Mouse (Mus musculus) thymus, adult 2 months (tissue): ENCODE measurements at regions not wholly inside any gene's neighbourhood (a gene's known extent, or its start where the extent isn't known, plus 50 kb on each side); places are given as distances from the start of the nearest gene placed in this dataset.

ENCODE experiments used
- DNase-seq: peaks from one replicate; pipeline ENCODE4 v3.0.0; 2021
- H3K27ac ChIP-seq: fragments of 200-500 bp; 2 replicates; pipeline ENCODE4 v1.5.1; 2012; ENCODE audit warnings: low read length, control low read depth; ENCODE audit not compliant: control insufficient read depth, insufficient read depth
- H3K27me3 ChIP-seq: fragments of 200-500 bp; 2 replicates; pipeline ENCODE4 v1.6.1; 2012; ENCODE audit warnings: mild to moderate bottlenecking, low read length, moderate library complexity, mixed read lengths; ENCODE audit not compliant: control insufficient read depth, insufficient read depth
- H3K36me3 ChIP-seq: fragments of 200-500 bp; 2 replicates; pipeline ENCODE4 v1.6.1; 2012; ENCODE audit warnings: mild to moderate bottlenecking, low read length, moderate library complexity; ENCODE audit not compliant: control insufficient read depth, insufficient read depth
- H3K4me1 ChIP-seq: fragments of 200-500 bp; replicated peaks from 2 replicates; pipeline ENCODE4 v1.6.1; 2012; ENCODE audit warnings: low read length; ENCODE audit not compliant: control insufficient read depth, insufficient read depth
- H3K4me3 ChIP-seq: fragments of 200-500 bp; 2 replicates; pipeline ENCODE4 v1.5.1; 2012; ENCODE audit warnings: mild to moderate bottlenecking, low read length, control low read depth, moderate library complexity; ENCODE audit not compliant: control insufficient read depth, insufficient read depth
- CTCF ChIP-seq: fragments of 200-500 bp; IDR thresholded peaks from 2 replicates; pipeline ENCODE4 v1.5.1; 2012; ENCODE audit warnings: mild to moderate bottlenecking, control low read depth, low read length, moderate library complexity, borderline replicate concordance; ENCODE audit not compliant: control insufficient read depth, poor library complexity, insufficient read depth; ENCODE audit errors: extremely low read depth
- POLR2A ChIP-seq: fragments of 200-500 bp; IDR thresholded peaks from 2 replicates; pipeline ENCODE4 v1.6.1; 2012; ENCODE audit warnings: mild to moderate bottlenecking, low read length, control low read depth, moderate library complexity; ENCODE audit not compliant: control insufficient read depth, poor library complexity, insufficient read depth; ENCODE audit errors: extremely low read depth
- WGBS: fragments of 180-500 bp; shearing (Covaris S2); methylation state at CpG from one replicate; pipeline ENCODE4 v1.1.7; 2018; 5-methylcytosine and 5-hydroxymethylcytosine counted together

DNA sequence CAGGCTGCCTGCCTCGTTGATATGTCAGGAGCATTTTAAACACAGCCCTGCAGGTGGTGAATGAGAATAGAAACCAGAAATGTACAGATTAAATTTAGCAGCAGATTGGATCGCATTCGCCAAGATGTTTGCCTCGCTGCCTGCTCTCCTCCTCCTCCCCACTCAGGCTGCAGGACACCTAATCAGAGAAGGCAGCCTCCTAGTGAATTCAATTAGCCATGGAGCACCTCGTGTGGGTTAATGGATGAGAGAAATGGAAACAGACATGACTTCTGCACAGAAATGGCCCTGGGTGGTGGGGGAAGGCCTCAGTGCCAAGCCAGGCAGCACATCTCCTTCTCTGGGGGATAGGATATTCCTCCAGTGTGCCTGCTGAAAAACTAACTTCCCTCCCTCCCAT lies 352.8 kb downstream of the Tmem135 start:
- TF ChIP-seq POLR2A (no peak), CTCF (no peak)
- H3K27ac ChIP-seq, result no peak overlapping the region
- H3K27me3 ChIP-seq, result no peaks in the 10 kb centered on the region
- no peak for DNase-seq
- H3K4me3 ChIP-seq, result no peak overlapping the region
- 30% methylated on average over 5 of the region's 5 CpGs for WGBS
- no peaks in the 10 kb centered on the region for H3K4me1 ChIP-seq
- no peaks in the 10 kb centered on the region for H3K36me3 ChIP-seq

DNA sequence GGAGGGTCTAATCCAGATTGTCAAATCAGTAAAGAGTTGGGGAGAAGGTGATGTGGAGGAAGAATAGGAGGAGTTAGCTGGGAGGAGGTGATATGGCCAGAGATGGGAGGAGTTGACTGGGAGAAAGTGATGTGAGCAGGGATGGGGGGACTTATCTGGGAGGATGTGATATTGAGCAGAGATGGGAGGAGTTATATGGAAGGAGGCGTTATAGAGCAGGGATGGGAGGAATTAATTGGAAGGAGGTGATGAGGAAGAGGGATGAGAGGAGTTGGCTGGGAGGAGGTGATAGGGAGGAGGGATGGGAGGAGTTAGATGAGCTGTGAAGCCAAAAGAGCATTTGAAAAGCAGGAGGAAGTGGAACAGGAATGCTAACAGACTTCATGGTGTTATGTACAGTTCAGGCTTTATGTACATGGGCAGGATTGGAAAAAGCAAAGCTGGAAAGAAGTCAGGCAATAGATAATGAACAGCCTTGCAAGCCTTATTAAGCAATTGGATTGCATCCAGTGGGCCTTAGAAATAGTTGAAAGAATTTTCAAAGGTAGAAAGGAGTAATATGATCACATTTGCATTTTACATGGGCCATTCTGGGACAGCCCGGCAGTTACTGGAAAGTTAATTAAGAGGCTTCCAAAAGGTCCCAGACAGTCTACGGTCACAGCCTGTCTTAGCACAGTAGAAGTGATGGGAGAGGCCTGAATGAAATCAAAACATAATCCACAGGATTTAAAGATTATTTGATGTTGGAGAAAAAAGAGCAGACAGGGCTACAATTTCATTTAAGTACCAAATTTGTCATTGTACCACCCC lies 357.4 kb downstream of the Tmem135 start:
- DNase-seq, result no peak
- Histone ChIP-seq H3K4me1 (no peaks in the 10 kb centered on the region), H3K27ac (no peak overlapping the region), H3K27me3 (no peaks in the 10 kb centered on the region), H3K36me3 (no peaks in the 10 kb centered on the region), H3K4me3 (no peak overlapping the region)
- WGBS, result 93% methylated on average over 3 of the region's 3 CpGs
- TF ChIP-seq CTCF, result no peak
- TF ChIP-seq POLR2A, result no peak

DNA sequence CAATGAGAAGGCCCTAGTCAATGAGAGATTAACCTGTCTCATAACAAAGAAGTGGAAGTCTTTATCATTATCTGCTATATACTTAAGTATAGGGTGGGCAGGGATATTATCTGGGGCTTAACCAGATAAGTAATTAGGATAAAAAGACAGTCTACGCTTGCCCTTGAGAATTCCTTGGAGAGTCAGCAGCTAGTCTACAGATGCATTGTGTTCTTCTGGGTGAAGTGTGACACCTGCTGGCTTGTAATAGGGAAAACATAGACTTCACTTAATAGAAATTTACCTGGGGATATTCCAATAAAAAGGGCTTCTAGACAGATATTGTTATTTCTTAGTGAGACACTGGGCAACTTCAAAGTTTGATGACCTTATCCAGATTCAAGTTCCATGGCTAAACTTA lies 361.0 kb downstream of the Tmem135 start:
- Histone ChIP-seq H3K27ac (no peak overlapping the region), H3K27me3 (no peaks in the 10 kb centered on the region), H3K4me3 (no peak overlapping the region), H3K36me3 (no peaks in the 10 kb centered on the region), H3K4me1 (no peaks in the 10 kb centered on the region)
- TF ChIP-seq CTCF, result no peak
- TF ChIP-seq POLR2A, result no peak
- WGBS, result 80% methylated on average over 1 of the region's 1 CpGs
- no peak for DNase-seq

DNA sequence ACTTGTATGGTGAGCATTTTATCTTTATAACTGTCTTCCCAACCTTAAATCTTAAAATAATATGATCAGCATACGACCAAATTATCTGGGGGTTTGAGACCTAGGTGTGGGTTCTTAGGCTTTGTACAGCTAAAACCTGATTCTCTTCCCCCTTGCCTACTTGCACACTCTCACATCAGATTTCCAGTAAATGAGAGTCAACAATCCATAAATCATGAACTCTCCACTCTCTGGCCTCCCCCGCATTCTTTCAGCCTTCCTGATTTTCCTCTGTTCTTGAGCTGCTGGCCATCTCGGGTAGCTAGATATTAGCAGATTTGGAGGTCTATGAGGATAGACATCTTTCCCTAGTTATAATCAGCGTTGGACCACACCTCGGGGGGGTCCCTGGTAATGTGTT lies 362.7 kb downstream of the Tmem135 start:
- Histone ChIP-seq H3K27me3 (no peaks in the 10 kb centered on the region), H3K4me1 (no peaks in the 10 kb centered on the region), H3K36me3 (no peaks in the 10 kb centered on the region), H3K27ac (no peak overlapping the region), H3K4me3 (no peak overlapping the region)
- 87% methylated on average over 5 of the region's 5 CpGs for WGBS
- DNase-seq, result no peak
- no peak for TF ChIP-seq CTCF
- TF ChIP-seq POLR2A, result no peak

DNA sequence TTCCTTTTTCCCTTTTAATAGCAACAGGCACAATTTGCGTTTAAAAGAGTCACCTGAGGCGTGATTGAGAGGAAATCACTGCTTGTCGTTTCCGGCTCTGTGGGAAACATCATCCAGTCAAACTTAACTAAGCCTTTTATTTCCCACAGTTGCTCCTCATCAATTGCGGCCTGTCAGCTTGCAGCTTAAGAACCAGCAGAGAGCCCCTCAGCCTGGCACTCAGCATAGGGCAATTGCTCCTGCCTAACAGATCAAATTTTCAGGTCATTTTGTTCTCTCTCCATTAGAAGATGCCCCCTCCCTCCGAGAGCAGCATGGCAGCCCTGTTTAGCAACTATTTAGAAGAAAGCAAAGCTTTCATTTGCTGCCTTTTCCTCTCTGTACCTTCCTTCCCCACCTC lies 363.9 kb downstream of the Tmem135 start:
- Histone ChIP-seq H3K27ac (no peak overlapping the region), H3K4me3 (no peak overlapping the region), H3K4me1 (no peaks in the 10 kb centered on the region), H3K27me3 (no peaks in the 10 kb centered on the region), H3K36me3 (no peaks in the 10 kb centered on the region)
- WGBS, result 76% methylated on average over 6 of the region's 6 CpGs
- TF ChIP-seq CTCF (no peak), POLR2A (no peak)
- DNase-seq, result no peak

DNA sequence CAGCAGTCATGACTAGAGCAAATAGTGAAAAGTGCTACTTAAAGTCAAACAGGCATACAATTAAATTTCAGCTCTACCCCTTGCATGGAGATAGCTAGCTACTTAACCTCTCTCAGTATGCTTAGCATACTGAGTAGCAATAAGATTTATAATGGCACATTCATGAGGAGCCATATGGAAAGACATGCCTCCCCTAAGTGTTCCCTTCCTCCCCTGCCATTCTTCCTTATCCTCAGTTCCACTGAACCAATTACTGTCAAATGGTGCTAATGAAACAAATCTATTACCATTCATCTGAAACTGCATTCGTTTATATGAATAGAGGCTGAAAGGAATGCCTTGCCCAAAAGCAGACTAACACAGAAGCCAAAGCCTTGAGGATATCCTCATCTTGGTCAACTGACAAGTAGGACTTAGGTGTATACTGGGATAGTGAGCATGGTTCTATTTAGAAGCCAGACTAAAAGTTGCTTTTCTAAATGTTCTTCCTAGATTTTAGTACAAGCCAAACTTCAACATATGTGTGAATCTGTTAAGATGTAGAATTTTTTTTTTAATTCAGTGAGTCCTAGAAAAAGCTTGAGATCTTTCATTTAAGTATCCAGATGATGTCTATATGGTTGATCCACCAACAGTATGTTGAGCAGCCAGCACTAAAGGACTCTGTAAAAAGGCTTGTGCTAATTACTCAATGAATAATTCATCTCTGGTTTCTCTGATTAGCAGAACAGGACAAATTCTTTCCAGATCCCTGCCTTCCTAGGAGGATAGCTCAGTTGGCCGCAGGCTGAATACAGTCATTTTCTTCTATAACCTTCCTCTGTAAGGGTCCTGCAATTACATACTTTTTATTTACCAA lies 368.7 kb downstream of the Tmem135 start:
- TF ChIP-seq CTCF (no peak), POLR2A (no peak)
- H3K36me3 ChIP-seq, result no peaks in the 10 kb centered on the region
- no peaks in the 10 kb centered on the region for H3K4me1 ChIP-seq
- no peaks in the 10 kb centered on the region for H3K27me3 ChIP-seq
- WGBS, result 90% methylated on average over 2 of the region's 2 CpGs
- no peak for DNase-seq
- H3K27ac ChIP-seq, result no peak overlapping the region
- H3K4me3 ChIP-seq, result no peak overlapping the region
